Mouse (Mus musculus) kidney, embryonic 16.5 days (tissue): Measurements from ENCODE around the gene Camk2g. TPM values are rescaled to one million over a fixed set of nuclear protein-coding genes. Genes with fewer than 3 reads are reported as not detected.
A peak's percentile ranks its signal among the peaks of the same experiment; 100 is the strongest.

ENCODE experiments used
- ATAC-seq: fragments of 200-750 bp; cut with Nextera tagmentation; 2 replicates; pipeline ENCODE4 v1.8.0; 2017; ENCODE audit warnings: moderate TSS enrichment; ENCODE audit not compliant: low FRiP score, low TSS enrichment
- H3K27ac ChIP-seq: fragments of 300-500 bp; sonication (generic); 2 replicates; pipeline ENCODE4 v1.5.1; 2014; ENCODE audit warnings: low read length
- H3K27me3 ChIP-seq: fragments of 300-500 bp; sonication (generic); 2 replicates; pipeline ENCODE4 v1.6.1; 2014; ENCODE audit warnings: low read length, control low read depth, mixed read lengths; ENCODE audit not compliant: insufficient read depth
- H3K36me3 ChIP-seq: fragments of 300-500 bp; sonication (generic); 2 replicates; pipeline ENCODE4 v1.6.1; 2014; ENCODE audit warnings: low read length, control low read depth, mixed read lengths; ENCODE audit not compliant: insufficient read depth
- H3K4me1 ChIP-seq: fragments of 300-500 bp; sonication (generic); 2 replicates; pipeline ENCODE4 v1.6.1; 2014; ENCODE audit warnings: low read length, control low read depth, mixed read lengths; ENCODE audit not compliant: insufficient read depth
- H3K4me2 ChIP-seq: fragments of 300-500 bp; sonication (generic); replicated peaks from 2 replicates; pipeline ENCODE4 v1.6.1; 2014; ENCODE audit warnings: low read depth, low read length
- H3K4me3 ChIP-seq: fragments of 300-500 bp; sonication (generic); 2 replicates; pipeline ENCODE4 v1.5.1; 2014; ENCODE audit warnings: mild to moderate bottlenecking, low read length
- H3K9ac ChIP-seq: fragments of 300-500 bp; sonication (generic); replicated peaks from 2 replicates; pipeline ENCODE4 v1.6.1; 2014; ENCODE audit warnings: low read length
- H3K9me3 ChIP-seq: fragments of 300-500 bp; sonication (generic); 2 replicates; pipeline ENCODE4 v1.6.1; 2016; ENCODE audit warnings: low read length, control low read depth
- WGBS: fragments of 180-500 bp; shearing (Covaris S2); extraction: QIAGEN DNeasy Blood & Tissue Kit; methylation state at CpG from one replicate; pipeline ENCODE4 v1.1.7; 2014; 5-methylcytosine and 5-hydroxymethylcytosine counted together
- polyA plus RNA-seq: library from polyadenylated mRNA; unstranded; fragments of >200 nt; fragmentation: Nextera tagmentation; extraction: Ambion mirVana; gene quantifications from 2 replicates; pipeline ENCODE4 v1.2.1, GENCODE M21; 2015

Camk2g gene
- polyA plus RNA-seq, 1 experiment from 2014 or later: 46.0 TPM

DNA sequence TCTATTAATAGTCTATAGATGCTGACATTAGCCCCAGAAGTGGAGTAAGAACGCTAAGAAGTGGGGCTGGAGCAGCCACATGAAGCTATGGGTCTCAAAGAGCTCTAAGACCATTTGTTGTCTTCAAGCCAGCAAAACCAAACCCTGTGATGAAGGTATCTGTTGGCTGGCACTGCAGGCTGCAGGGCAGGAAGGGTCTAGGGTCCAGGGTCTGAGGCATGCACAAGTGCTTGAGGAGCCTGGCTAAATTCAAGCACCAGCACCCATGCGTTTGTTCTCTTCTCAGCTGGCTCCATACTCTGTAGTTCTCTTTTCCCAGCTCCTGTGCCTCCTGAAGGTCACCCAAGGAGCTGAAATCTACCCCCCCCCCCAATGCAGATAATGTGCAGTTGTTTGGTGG is 58.8 kb downstream of the Camk2g start:
- H3K36me3 ChIP-seq: peaks cover 15% of the 10 kb centered on the region
- H3K9me3 ChIP-seq: no peaks in the 10 kb centered on the region
- no peak overlapping the region for H3K9ac ChIP-seq
- WGBS: 69% methylated on average over 2 of the region's 2 CpGs
- peaks cover 22% of the 10 kb centered on the region for H3K4me1 ChIP-seq
- peak overlapping the region; percentile 88; the same call in 1 of the 2 replicates for H3K4me2 ChIP-seq
- no peak overlapping the region for H3K4me3 ChIP-seq
- H3K27me3 ChIP-seq: no peaks in the 10 kb centered on the region
- ATAC-seq: no peak
- H3K27ac ChIP-seq: peak overlapping the region; percentile 73

DNA sequence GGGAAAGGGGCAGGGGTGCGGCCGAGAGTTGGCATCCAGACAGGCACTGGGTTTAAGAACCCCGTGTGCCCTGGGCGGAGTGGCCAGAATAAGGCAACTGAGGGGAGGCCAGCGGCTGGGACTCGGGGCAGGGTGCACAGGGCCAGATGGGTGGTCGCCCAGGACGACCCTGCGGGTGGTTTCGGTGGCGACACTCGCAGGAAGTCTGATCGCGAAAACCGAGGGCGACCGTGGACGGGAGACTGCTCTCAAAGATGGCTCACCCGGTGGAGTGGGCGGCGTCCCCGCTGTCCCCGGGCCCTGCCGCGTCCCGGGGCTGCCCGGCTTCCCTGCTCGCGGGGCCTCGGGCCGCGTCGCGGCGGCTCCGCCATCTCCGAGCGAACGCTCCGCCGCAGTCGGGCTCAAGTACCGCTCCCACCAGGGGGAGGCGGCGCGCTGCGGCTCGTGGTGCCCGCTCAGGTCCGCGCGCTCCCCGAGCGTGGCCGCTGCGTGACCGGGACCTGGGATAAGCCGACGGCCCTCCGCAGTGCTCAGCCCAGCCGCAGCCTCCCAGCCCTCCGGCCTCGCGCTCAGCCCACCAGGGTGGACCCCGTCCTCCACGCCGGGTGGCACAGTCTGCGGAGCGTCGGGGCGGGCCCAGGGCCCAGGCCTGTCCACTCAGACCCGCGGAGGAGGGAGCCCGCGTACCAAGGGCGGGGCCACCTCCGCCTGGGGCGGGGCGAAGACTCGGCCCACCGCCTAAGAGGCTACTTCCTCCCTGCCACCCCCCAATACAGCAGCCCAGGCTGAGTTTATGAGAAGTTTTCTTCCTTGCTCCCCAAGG is 59.7 kb downstream of the Camk2g start, which contains the start of gene Ndst2:
TSS of gene Ndst2 (minus strand) at position 611 of the 823 bp plus-strand sequence.
- ATAC-seq: peak; percentile 99
- Histone ChIP-seq H3K9ac (peak within 1 kb of the TSS; percentile 96), H3K4me2 (peak within 1 kb of the TSS; percentile 88), H3K36me3 (peaks cover 18% of the 10 kb centered on the region), H3K4me1 (peaks cover 22% of the 10 kb centered on the region), H3K27ac (peak within 1 kb of the TSS; percentile 91), H3K27me3 (no peaks in the 10 kb centered on the region), H3K4me3 (peak within 1 kb of the TSS; percentile 69), H3K9me3 (no peaks in the 10 kb centered on the region)
- under 1% methylated on average over 78 of the region's 81 CpGs for WGBS

DNA sequence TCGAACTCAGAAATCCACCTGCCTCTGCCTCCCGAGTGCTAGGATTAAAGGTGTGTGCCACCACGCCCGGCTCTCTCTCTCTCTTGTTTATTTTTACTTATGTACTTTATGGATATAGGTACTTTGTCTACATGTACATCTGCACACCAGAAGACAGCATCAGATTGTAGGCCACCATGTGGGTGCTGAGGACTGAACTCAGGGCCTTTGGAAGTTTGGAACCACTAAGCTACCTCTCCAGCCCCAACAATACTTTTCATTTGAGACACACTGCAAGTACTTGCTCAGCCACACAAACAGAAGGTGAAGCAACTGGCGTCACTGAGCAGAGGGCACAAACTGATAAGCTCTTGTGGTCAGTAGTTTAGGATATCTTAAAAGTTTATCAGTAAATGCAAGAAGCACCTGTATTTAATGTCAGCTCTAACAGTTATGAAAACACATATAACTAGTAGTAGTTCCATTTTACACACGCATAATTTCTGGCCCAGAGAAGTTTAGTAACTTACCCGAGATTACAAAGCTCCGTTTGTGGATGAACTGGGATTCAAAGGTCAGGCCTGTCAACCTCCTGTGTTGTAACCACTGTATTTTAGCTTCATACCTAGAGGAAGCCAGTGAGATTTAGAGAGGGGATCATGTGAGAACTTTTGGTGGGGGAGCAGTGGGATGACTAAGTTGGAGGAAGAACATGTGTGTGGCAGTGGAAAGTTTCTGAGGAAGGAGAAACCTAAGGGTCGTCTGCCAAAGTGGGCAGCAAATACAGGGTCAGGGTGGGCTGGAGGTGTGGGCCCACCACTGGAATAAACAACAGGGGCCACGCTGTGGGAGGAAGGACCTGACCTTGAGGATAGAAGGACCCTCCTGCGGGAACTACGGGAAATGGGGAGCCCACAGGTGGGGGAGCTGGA is 60.6 kb downstream of the Camk2g start:
- peaks cover 22% of the 10 kb centered on the region for H3K36me3 ChIP-seq
- peak overlapping the region; percentile 69 for H3K4me3 ChIP-seq
- WGBS: 47% methylated on average over 12 of the region's 12 CpGs
- peak overlapping the region; percentile 96 for H3K9ac ChIP-seq
- peak overlapping the region; percentile 91; the same call in 1 of the 2 replicates for H3K27ac ChIP-seq
- H3K27me3 ChIP-seq: no peaks in the 10 kb centered on the region
- no peaks in the 10 kb centered on the region for H3K9me3 ChIP-seq
- ATAC-seq: no peak; the same call in 1 of the 2 replicates
- peaks cover 22% of the 10 kb centered on the region for H3K4me1 ChIP-seq
- H3K4me2 ChIP-seq: peak overlapping the region; percentile 88

DNA sequence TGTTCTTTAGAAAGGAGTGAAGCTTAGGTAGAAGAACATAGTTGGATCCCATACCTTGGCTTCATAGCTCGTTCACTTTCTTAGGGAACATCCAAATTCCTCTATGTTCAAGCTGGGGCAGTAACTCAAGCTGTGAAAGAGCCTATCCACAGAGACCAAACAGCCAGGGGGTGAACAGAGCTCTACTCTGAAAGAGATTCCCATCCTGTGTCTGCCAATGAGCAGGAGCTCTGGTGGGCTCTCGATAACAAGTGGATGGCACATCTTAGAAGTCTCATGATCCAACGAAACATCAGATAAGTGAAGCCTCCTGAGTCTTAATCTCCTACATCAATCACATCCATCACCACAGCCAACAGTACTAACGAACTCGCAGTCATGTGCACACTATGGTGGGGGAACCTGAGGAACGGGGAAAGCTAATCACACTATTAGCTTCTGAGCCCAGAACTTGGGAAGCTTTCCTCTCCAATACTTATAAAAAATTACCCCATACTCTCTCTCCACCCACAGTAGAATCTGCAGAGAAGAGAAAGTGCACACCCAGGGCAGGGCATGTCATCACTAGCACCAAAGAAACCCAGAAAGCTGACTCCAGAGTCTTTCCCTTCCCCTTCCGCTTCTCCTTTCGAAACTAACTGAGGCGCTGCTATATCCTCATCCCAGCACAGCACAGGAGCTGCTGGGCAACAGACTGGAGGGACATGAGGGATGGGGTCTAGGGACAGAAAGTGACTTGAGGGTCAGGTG is 62.9 kb downstream of the Camk2g start:
- no peak overlapping the region for H3K4me3 ChIP-seq
- H3K4me1 ChIP-seq: peaks cover 22% of the 10 kb centered on the region
- no peak for ATAC-seq
- WGBS: 84% methylated on average over 9 of the region's 9 CpGs
- H3K4me2 ChIP-seq: no peak overlapping the region
- no peaks in the 10 kb centered on the region for H3K9me3 ChIP-seq
- H3K27me3 ChIP-seq: no peaks in the 10 kb centered on the region
- peaks cover 39% of the 10 kb centered on the region for H3K36me3 ChIP-seq
- H3K9ac ChIP-seq: no peak overlapping the region
- H3K27ac ChIP-seq: no peak overlapping the region

DNA sequence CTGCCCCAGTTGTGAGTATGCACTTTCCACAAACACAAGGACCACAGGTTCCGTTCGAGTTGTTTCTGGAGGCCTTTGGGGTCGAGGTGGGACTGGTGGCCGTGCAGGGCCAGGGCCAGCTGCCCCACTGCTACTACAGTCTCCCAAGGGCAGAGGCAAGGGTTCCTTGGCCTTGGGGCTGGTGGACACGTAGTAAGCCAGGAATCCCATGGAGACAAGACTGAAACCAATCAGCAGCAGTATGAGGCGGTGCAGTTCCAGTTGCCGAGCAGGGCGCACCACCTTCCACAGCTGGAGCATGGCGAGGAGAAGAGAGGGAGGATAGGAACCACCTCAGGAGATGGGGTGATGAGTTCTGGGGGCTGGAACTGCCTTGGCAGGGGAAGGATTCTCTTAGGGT is 64.0 kb downstream of the Camk2g start:
- 80% methylated on average over 9 of the region's 9 CpGs for WGBS
- Histone ChIP-seq H3K27me3 (no peaks in the 10 kb centered on the region), H3K27ac (no peak overlapping the region), H3K36me3 (peaks cover 45% of the 10 kb centered on the region), H3K9me3 (no peaks in the 10 kb centered on the region), H3K9ac (no peak overlapping the region), H3K4me3 (no peak overlapping the region), H3K4me1 (peaks cover 18% of the 10 kb centered on the region), H3K4me2 (no peak overlapping the region)
- no peak for ATAC-seq

DNA sequence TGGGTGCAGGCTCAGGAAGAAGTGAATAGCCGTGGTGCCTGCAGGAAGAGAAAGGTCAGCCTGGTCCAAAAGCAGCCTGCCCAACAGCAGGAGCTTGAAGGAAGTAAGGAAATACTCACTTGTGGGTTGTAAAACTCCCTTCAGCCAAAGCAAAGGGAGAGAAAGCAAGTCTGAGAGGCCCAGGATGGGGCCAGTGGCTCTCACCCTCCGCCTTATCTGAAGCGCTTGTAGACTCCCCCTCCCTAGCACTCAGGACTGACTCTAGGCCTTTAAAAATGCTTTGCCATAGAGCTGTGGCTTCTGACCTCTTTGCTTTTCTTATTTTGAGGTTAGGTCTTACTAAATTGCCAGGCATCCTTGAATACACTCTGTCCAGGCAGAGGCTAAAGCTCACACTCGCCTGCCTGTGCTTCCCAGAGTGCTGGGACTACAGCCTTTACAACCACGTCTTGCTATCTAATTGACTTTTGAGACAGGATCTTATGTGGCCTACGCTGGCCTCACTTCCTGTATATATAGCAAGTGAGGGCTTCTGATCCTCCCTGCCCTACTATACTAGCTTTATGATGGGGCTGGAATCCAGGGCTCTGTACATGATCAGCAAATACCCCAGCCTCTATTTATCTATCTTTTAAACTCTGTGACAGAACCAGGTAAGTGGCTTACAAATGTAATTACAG is 68.1 kb downstream of the Camk2g start:
- Histone ChIP-seq H3K36me3 (peaks cover 84% of the 10 kb centered on the region), H3K27ac (no peak overlapping the region), H3K4me2 (no peak overlapping the region), H3K9ac (no peak overlapping the region), H3K4me1 (no peaks in the 10 kb centered on the region), H3K9me3 (no peaks in the 10 kb centered on the region), H3K27me3 (no peaks in the 10 kb centered on the region), H3K4me3 (no peak overlapping the region)
- no peak for ATAC-seq
- 57% methylated on average over 6 of the region's 6 CpGs for WGBS

DNA sequence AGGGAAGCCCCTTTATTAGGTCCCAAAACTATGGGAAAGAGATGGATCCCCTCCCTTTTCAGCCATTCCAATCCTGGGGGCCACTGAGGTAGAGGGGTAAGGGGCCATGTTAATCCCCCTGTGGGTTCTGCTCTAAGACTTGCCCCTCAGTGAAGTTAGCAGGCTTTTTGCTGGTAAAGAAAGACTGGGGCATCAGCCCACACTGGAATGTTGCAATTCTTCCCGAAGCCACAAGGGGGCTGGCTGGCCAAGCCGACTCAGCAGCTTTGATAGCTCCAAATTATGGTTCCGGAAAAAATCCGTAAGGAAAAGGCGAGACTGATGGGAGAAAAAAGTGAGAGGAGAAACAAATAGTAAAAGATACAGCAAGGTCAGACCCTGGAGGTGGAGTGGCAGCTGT is 69.8 kb downstream of the Camk2g start:
- Histone ChIP-seq H3K9me3 (no peaks in the 10 kb centered on the region), H3K9ac (no peak overlapping the region), H3K4me3 (no peak overlapping the region), H3K4me2 (no peak overlapping the region), H3K27me3 (no peaks in the 10 kb centered on the region), H3K4me1 (no peaks in the 10 kb centered on the region), H3K27ac (no peak overlapping the region), H3K36me3 (peaks cover 86% of the 10 kb centered on the region)
- 0 out of 2 replicates have a peak, but pooled peaks have one; percentile 10 for ATAC-seq
- 26% methylated on average over 5 of the region's 5 CpGs for WGBS

DNA sequence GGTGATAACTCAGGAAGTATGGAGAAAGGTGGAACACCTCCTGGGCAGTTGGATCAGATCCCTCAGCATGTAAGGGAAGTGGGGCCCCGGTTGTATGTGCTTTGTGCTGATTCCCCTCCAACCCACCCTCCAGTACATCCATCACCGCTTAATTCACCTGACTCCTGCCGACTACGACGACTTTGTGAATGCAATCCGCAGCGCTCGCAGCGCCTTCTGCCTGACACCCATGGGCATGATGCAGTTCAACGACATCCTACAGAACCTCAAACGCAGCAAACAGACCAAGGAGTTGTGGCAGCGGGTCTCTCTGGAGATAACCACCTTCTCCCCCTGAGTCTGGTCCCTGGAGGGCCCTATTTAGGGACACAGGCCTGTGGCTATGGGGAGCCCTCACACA is 70.9 kb downstream of the Camk2g start:
- 93% methylated on average over 12 of the region's 12 CpGs for WGBS
- ATAC-seq: no peak
- no peaks in the 10 kb centered on the region for H3K4me1 ChIP-seq
- no peak overlapping the region for H3K27ac ChIP-seq
- peaks cover 87% of the 10 kb centered on the region for H3K36me3 ChIP-seq
- no peaks in the 10 kb centered on the region for H3K27me3 ChIP-seq
- H3K4me2 ChIP-seq: no peak overlapping the region
- no peaks in the 10 kb centered on the region for H3K9me3 ChIP-seq
- H3K9ac ChIP-seq: no peak overlapping the region
- H3K4me3 ChIP-seq: no peak overlapping the region

DNA sequence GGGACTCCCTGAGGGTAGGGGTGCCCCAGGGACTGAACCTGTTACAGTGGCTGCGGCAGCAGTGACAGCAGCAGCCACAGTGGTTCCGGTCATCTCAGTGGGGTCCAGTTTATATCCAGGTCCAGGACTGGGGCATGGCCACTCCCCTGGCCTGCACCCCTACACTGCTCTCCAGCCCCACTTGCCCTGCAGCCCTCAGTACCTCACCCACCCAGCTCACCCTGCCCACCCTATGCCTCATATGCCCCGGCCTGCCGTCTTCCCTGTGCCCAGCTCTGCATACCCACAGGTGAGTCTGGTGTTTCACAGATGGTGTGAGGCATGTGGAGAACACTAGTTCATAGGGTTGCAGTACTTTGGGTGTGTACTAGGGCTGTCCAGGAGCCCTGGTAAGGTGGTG is 72.5 kb downstream of the Camk2g start:
- Histone ChIP-seq H3K4me2 (no peak overlapping the region), H3K9me3 (no peaks in the 10 kb centered on the region), H3K4me1 (no peaks in the 10 kb centered on the region), H3K9ac (no peak overlapping the region), H3K36me3 (peaks cover 86% of the 10 kb centered on the region), H3K27me3 (no peaks in the 10 kb centered on the region), H3K27ac (no peak overlapping the region), H3K4me3 (no peak overlapping the region)
- 90% methylated on average over 4 of the region's 4 CpGs for WGBS
- ATAC-seq: 0 out of 2 replicates have a peak, but pooled peaks have one; percentile 18
